Mouse (Mus musculus) liver, adult 2 months (tissue): Measurements from ENCODE around the gene Wfikkn2. TPM values are rescaled to one million over a fixed set of nuclear protein-coding genes. Genes with fewer than 3 reads are reported as not detected.
A peak's percentile ranks its signal among the peaks of the same experiment; 100 is the strongest.

Experiments
- DNase-seq: peaks from one replicate; pipeline ENCODE4 v3.0.0-alpha.2; 2011; ENCODE audit warnings: low read depth, low spot score; ENCODE audit errors: extremely low read depth
- H3K27ac ChIP-seq: fragments of 200-500 bp; replicated peaks from 2 replicates; pipeline ENCODE4 v1.5.1; 2012; ENCODE audit warnings: low read depth, mild to moderate bottlenecking, control low read depth, inconsistent platforms, low read length; ENCODE audit not compliant: insufficient read depth
- H3K27me3 ChIP-seq: fragments of 200-500 bp; 2 replicates; pipeline ENCODE4 v1.6.1; 2012; ENCODE audit warnings: mild to moderate bottlenecking, moderate library complexity, low read length, inconsistent platforms; ENCODE audit not compliant: control insufficient read depth, insufficient read depth
- H3K36me3 ChIP-seq: fragments of 200-500 bp; 2 replicates; pipeline ENCODE4 v1.6.1; 2012; ENCODE audit warnings: low read length, inconsistent platforms; ENCODE audit not compliant: control insufficient read depth, insufficient read depth
- H3K4me1 ChIP-seq: fragments of 200-500 bp; 2 replicates; pipeline ENCODE4 v1.6.1; 2011; ENCODE audit warnings: low read length; ENCODE audit not compliant: control insufficient read depth, insufficient read depth
- H3K4me3 ChIP-seq: fragments of 200-500 bp; 2 replicates; pipeline ENCODE4 v1.5.1; 2011; ENCODE audit warnings: low read depth, mild to moderate bottlenecking, control low read depth, low read length, moderate library complexity; ENCODE audit not compliant: insufficient read depth
- H3K79me2 ChIP-seq: fragments of 200-500 bp; 2 replicates; pipeline ENCODE4 v1.6.1; 2012; ENCODE audit warnings: inconsistent platforms, mild to moderate bottlenecking, low read length, moderate library complexity; ENCODE audit not compliant: control insufficient read depth, insufficient read depth
- H3K9ac ChIP-seq: fragments of 200-500 bp; 2 replicates; pipeline ENCODE4 v1.6.1; 2012; ENCODE audit warnings: low read depth, mild to moderate bottlenecking, control low read depth, inconsistent platforms, low read length
- CTCF ChIP-seq: fragments of 200-500 bp; IDR thresholded peaks from 2 replicates; pipeline ENCODE4 v1.5.1; 2011; ENCODE audit warnings: low read depth, low read length, control low read depth
- POLR2A ChIP-seq: fragments of 200-500 bp; IDR thresholded peaks from 2 replicates; pipeline ENCODE4 v1.6.1; 2011; ENCODE audit warnings: low read length, control low read depth; ENCODE audit not compliant: insufficient read depth; ENCODE audit errors: extremely low read depth
- WGBS: fragments of 180-500 bp; shearing (Covaris S2); methylation state at CpG from one replicate; pipeline ENCODE4 v1.1.7; 2018; 5-methylcytosine and 5-hydroxymethylcytosine counted together
- polyA plus RNA-seq: library from polyadenylated mRNA; depleted of rRNA; stranded (reverse); fragments of >200 nt; gene quantifications from 2 replicates; pipeline ENCODE4 v1.2.3, GENCODE M21; 2012
- total RNA-seq: library from RNA; depleted of rRNA; stranded (reverse); fragments of >200 nt; gene quantifications from 2 replicates; pipeline ENCODE4 v1.2.3, GENCODE M21; 2014

Gene Wfikkn2
- total and polyA plus RNA-seq, 2 experiments, result under 0.01 to 0.04 TPM

DNA sequence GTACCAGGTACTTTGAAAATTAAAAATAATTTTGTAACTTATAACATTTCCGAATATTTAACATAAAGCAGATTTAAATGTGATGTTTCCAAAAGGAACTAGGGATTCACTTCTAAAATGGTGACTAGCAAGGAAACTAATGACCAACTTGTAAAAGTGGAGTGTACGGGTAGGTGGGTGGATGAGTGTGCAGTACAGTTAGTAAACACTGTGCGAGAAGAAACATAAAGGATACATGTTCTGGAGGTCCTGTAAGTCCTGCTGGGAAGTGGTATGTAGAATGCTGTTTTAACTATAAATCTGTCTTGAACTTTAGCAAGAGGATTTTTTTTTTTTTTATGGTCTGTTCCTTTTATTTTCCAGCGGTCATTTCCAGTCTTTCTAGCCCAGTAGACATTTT is 32.8 kb downstream of the Wfikkn2 start:
- no peak for TF ChIP-seq CTCF
- no peak for TF ChIP-seq POLR2A
- Histone ChIP-seq H3K27me3 (no peaks in the 10 kb centered on the region), H3K27ac (no peak overlapping the region), H3K4me3 (peak overlapping the region; percentile 76), H3K79me2 (peaks cover 18% of the 10 kb centered on the region), H3K36me3 (peaks cover 13% of the 10 kb centered on the region), H3K4me1 (peaks cover 8% of the 10 kb centered on the region; the same call in 1 of the 2 replicates), H3K9ac (peak overlapping the region; percentile 72)
- DNase-seq, result peak; percentile 35
- WGBS, result 36% methylated on average over 4 of the region's 4 CpGs

DNA sequence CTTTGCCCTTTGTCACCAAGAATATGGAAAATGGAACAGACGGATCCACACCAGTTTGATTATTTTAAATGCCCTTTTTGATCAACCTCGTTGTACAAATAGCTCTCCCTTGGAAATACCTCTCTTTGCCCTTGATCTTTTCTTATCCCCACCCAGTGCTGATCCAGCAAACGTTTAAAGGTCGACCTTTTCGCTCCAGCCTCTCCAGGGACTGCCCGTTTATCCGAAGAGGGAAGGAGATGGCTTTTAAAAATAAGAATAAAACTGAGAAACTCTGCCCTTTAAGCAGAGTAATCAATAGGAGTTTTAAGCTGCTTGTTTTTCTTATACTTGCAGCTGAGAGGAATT is 33.3 kb downstream of the Wfikkn2 start:
- TF ChIP-seq POLR2A, result no peak
- TF ChIP-seq CTCF, result no peak
- Histone ChIP-seq H3K4me1 (peaks cover 8% of the 10 kb centered on the region; the same call in 1 of the 2 replicates), H3K27ac (peak overlapping the region; percentile 93), H3K36me3 (peaks cover 13% of the 10 kb centered on the region), H3K79me2 (peaks cover 18% of the 10 kb centered on the region), H3K9ac (peak overlapping the region; percentile 99), H3K27me3 (no peaks in the 10 kb centered on the region), H3K4me3 (peak overlapping the region; percentile 76)
- peak; percentile 53 for DNase-seq
- WGBS, result 3% methylated on average over 7 of the region's 7 CpGs

DNA sequence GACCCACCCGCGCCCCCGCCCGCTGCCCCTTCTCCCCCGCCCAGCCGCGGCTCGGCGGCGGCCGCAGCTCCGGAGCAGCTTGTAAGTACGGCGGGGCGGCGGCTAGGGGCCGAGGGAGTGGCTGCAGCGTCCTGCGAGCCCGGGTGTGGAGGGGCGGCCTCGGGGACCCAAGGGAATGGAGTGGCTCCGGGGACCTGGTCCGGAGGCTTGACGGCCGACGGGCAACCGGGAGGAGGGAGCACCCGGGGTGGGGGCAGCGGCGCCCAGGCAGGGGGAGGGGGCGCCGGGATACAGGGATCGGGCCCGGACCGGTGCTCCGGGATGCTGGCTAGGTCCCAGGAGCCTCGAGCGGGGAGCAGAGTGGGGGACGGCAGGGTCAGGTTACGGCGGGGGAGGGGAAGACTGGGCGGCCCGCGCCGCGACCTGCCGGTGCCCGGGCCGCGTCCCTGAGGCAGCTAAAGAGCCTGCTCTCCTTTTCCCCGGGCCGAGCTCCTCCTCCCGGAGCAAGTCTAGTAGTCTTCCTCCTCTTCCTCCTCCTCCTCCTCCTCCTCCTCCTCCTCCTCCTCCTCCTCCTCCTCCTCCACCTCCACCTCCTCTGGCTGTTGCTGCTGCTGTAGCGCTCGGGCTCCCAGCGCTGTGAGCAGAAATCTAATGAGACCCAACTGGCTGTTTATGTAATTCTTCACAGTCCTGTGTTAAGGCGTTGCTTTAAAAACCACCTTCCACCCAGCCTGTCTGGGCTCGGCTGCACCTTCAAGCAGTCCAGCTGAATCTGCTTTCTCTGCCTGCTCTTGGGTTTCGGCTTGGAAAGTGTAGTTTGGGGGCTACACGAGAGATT is 33.9 kb downstream of the Wfikkn2 start:
- under 1% methylated on average over 54 of the region's 61 CpGs for WGBS
- H3K27me3 ChIP-seq, result no peaks in the 10 kb centered on the region
- peak; percentile 40 for DNase-seq
- peak overlapping the region; percentile 99 for H3K9ac ChIP-seq
- H3K36me3 ChIP-seq, result peaks cover 13% of the 10 kb centered on the region
- peak overlapping the region; percentile 93 for H3K27ac ChIP-seq
- peaks cover 8% of the 10 kb centered on the region; the same call in 1 of the 2 replicates for H3K4me1 ChIP-seq
- peak overlapping the region; percentile 76 for H3K4me3 ChIP-seq
- H3K79me2 ChIP-seq, result peaks cover 18% of the 10 kb centered on the region
- TF ChIP-seq CTCF (no peak), POLR2A (no peak)

DNA sequence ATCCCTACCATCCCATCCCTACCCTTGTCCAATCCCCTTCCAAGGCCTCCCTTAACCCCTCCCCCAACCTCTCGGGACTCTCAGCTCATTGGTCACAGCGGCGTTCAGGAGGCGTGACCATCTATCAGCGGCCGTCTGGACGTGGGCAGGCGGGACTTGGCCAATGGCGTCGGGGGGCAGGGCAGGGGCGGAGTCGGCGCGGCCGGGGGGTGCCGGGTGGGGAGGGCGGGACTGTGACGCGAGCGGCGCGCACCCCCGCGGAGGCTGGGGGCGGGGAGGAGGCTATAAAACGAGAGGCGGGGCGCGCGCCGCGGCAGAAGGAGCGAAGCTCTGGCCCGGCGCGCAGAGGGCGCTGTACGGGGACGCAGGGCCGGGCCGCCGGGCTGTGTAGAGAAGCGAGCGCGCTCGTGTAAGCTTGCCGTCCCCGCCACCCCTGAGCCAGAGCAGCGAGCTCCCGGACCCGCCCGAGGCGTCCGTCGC is 34.6 kb downstream of the Wfikkn2 start, which contains the start of gene Tob1:
Gene Tob1, plus strand, starts transcription at position 331 of the 480 bp plus-strand sequence.
- H3K9ac ChIP-seq, result peak within 1 kb of the TSS; percentile 99
- H3K36me3 ChIP-seq, result peaks cover 13% of the 10 kb centered on the region
- peaks cover 8% of the 10 kb centered on the region; the same call in 1 of the 2 replicates for H3K4me1 ChIP-seq
- WGBS, result 1% methylated on average over 50 of the region's 55 CpGs
- peak within 1 kb of the TSS; percentile 76 for H3K4me3 ChIP-seq
- peak; percentile 100 for TF ChIP-seq POLR2A
- no peak for TF ChIP-seq CTCF
- peak within 1 kb of the TSS; percentile 98 for H3K27ac ChIP-seq
- H3K27me3 ChIP-seq, result no peaks in the 10 kb centered on the region
- DNase-seq, result peak; percentile 96
- H3K79me2 ChIP-seq, result peaks cover 18% of the 10 kb centered on the region

DNA sequence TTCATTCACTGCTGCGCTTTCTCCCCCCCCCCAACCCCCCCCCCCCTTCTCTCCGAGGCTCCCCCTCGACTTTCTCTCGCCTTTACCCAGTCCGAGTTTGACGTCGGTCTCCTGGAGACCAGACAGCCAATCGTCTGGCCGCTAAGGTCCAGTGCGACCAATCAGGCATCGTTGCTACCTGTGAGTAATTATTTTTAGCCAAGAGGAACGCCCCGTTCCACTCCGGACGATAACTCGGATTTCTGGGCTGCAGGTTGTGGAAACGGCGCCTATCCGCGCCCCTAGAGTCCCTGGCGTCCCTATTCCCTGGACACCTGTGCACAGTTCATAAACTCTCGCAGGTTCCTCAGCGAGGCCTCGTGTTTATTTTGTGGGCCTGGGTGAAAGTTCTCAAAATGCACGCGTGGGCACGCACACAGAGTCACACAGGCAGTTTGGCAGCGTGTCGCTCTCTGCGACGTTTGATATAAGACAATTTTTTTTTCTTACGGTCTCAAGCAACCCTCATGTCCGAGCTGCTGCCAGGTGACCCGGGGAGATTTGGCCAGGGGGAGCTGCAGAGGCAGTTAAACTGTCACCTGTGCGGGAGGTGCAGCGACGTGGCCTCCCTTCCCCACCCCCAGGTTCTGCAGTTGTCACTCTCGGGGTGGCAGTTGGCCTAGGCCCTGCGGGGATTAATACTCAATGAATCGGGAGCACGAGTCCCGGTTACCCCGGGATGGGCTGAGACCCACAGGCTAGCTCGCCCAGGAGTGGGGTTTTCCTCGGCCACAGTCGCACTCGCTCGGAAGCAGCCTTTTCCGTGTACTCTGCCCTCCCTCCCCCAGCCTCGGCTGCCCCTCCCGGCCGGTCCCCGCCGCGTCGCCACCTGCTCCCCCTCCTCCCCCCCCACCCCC is 35.4 kb downstream of the Wfikkn2 start:
- H3K27ac ChIP-seq, result peak overlapping the region; percentile 98
- WGBS, result under 1% methylated on average over 51 of the region's 56 CpGs
- no peaks in the 10 kb centered on the region for H3K27me3 ChIP-seq
- peak; percentile 97 for DNase-seq
- H3K36me3 ChIP-seq, result peaks cover 13% of the 10 kb centered on the region
- H3K9ac ChIP-seq, result peak overlapping the region; percentile 82
- H3K4me3 ChIP-seq, result peak overlapping the region; percentile 65
- no peak for TF ChIP-seq CTCF
- peak; percentile 86 for TF ChIP-seq POLR2A
- H3K4me1 ChIP-seq, result peaks cover 7% of the 10 kb centered on the region; the same call in 1 of the 2 replicates
- peaks cover 18% of the 10 kb centered on the region for H3K79me2 ChIP-seq
